Mouse (Mus musculus): ENCODE measurements around the gene Gprin1. TPM values are rescaled to one million over a fixed set of nuclear protein-coding genes. Genes with fewer than 3 reads are reported as not detected.

Gprin1 gene
- polyA plus RNA-seq, 2 experiments = 0.01 to 0.03 TPM

- H3K9me3 ChIP-seq (ENCODE audit: control insufficient read depth, low read length) = no peaks in the 10 kb centered on the region
- ATAC-seq (ENCODE audit: insufficient read depth) = no peak
- TF ChIP-seq CTCF (IDR thresholded peaks at IDR 0.05; ENCODE audit: low read depth) (no peak), EP300 (IDR thresholded peaks at IDR 0.05; ENCODE audit: low read depth) (no peak)
- no peak overlapping the region for H3K4me2 ChIP-seq (ENCODE audit: low read depth)
- no peak overlapping the region for H3K4me3 ChIP-seq (ENCODE audit: insufficient read depth in 1 of 2, low read depth in 2 of 2, low read length in 2 of 2)
- H3K9ac ChIP-seq (replicated peaks) = no peak overlapping the region
- no peak overlapping the region for H3K27ac ChIP-seq
- DNase-seq (ENCODE audit: low read depth in 3 of 3, low spot score in 3 of 3) = no peak
- H3K36me3 ChIP-seq (replicated peaks; ENCODE audit: control insufficient read depth, insufficient read depth, low read depth) = no peaks in the 10 kb centered on the region
- 0 out of 4 replicates have a peak, but pooled peaks cover 0 to 2% of the 10 kb centered on the region in 2 experiments for H3K4me1 ChIP-seq (replicated peaks; ENCODE audit: control insufficient read depth in 2 of 2, insufficient read depth in 2 of 2, low read length in 1 of 2)
- WGBS (ENCODE audit: insufficient replicate concordance) = 63% methylated on average over 8 of the region's 8 CpGs
- peaks cover 13% of the 10 kb centered on the region for H3K27me3 ChIP-seq (ENCODE audit: control insufficient read depth, insufficient read depth, low read length)
These were observed 6.6 kb upstream of the Gprin1 start for GRCm38 (mm10) chr13:54756156-54756712.

GRCm38 (mm10) chr13:54755201-54755830, 5.6 kb upstream of the Gprin1 start:
- peaks cover 17% of the 10 kb centered on the region for H3K27me3 ChIP-seq (ENCODE audit: control insufficient read depth, insufficient read depth, low read length)

GRCm38 (mm10) chr13:54754169-54755080, 4.8 kb upstream of the Gprin1 start:
- Histone ChIP-seq H3K4me3 (ENCODE audit: insufficient read depth in 1 of 2, low read depth in 2 of 2, low read length in 2 of 2) (no peak overlapping the region), H3K9ac (replicated peaks) (no peak overlapping the region), H3K4me2 (ENCODE audit: low read depth) (no peak overlapping the region), H3K36me3 (replicated peaks; ENCODE audit: control insufficient read depth, insufficient read depth, low read depth) (no peaks in the 10 kb centered on the region), H3K4me1 (replicated peaks; ENCODE audit: control insufficient read depth in 2 of 2, insufficient read depth in 2 of 2, low read length in 1 of 2) (0 out of 4 replicates have a peak, but pooled peaks cover 0 to 2% of the 10 kb centered on the region in 2 experiments), H3K27ac (no peak overlapping the region), H3K9me3 (ENCODE audit: control insufficient read depth, low read length) (no peaks in the 10 kb centered on the region), H3K27me3 (ENCODE audit: control insufficient read depth, insufficient read depth, low read length) (peaks cover 22% of the 10 kb centered on the region)
- TF ChIP-seq EP300 (IDR thresholded peaks at IDR 0.05; ENCODE audit: low read depth) (no peak), CTCF (IDR thresholded peaks at IDR 0.05; ENCODE audit: low read depth) (no peak)
- WGBS (ENCODE audit: insufficient replicate concordance) = 35% methylated on average over 12 of the region's 12 CpGs
- DNase-seq (ENCODE audit: low read depth in 3 of 3, low spot score in 3 of 3) (no peak), ATAC-seq (ENCODE audit: insufficient read depth) (no peak)

More at GRCm38 (mm10) chr13:54755201-54755830, 5.6 kb upstream of the Gprin1 start:
- Histone ChIP-seq H3K9ac (replicated peaks) (no peak overlapping the region), H3K9me3 (ENCODE audit: control insufficient read depth, low read length) (no peaks in the 10 kb centered on the region), H3K4me1 (replicated peaks; ENCODE audit: control insufficient read depth in 2 of 2, insufficient read depth in 2 of 2, low read length in 1 of 2) (0 out of 4 replicates have a peak, but pooled peaks cover 0 to 2% of the 10 kb centered on the region in 2 experiments), H3K4me2 (ENCODE audit: low read depth) (no peak overlapping the region), H3K4me3 (ENCODE audit: insufficient read depth in 1 of 2, low read depth in 2 of 2, low read length in 2 of 2) (no peak overlapping the region), H3K36me3 (replicated peaks; ENCODE audit: control insufficient read depth, insufficient read depth, low read depth) (no peaks in the 10 kb centered on the region), H3K27ac (no peak overlapping the region)
- DNase-seq (ENCODE audit: low read depth in 3 of 3, low spot score in 3 of 3) = no peak
- ATAC-seq (ENCODE audit: insufficient read depth) = no peak
- TF ChIP-seq CTCF (IDR thresholded peaks at IDR 0.05; ENCODE audit: low read depth) (no peak), EP300 (IDR thresholded peaks at IDR 0.05; ENCODE audit: low read depth) (no peak)
- 23% methylated on average over 9 of the region's 9 CpGs for WGBS (ENCODE audit: insufficient replicate concordance)

- 46% methylated on average over 6 of the region's 6 CpGs for WGBS (ENCODE audit: insufficient replicate concordance)
- TF ChIP-seq CTCF (IDR thresholded peaks at IDR 0.05; ENCODE audit: low read depth) (no peak), EP300 (IDR thresholded peaks at IDR 0.05; ENCODE audit: low read depth) (no peak)
- no peak for ATAC-seq (ENCODE audit: insufficient read depth)
- H3K9me3 ChIP-seq (ENCODE audit: control insufficient read depth, low read length) = no peaks in the 10 kb centered on the region
- H3K4me3 ChIP-seq (ENCODE audit: insufficient read depth in 1 of 2, low read depth in 2 of 2, low read length in 2 of 2) = no peak overlapping the region
- no peak overlapping the region for H3K4me2 ChIP-seq (ENCODE audit: low read depth)
- no peak overlapping the region for H3K9ac ChIP-seq (replicated peaks)
- no peak overlapping the region for H3K27ac ChIP-seq
- H3K36me3 ChIP-seq (replicated peaks; ENCODE audit: control insufficient read depth, insufficient read depth, low read depth) = no peaks in the 10 kb centered on the region
- DNase-seq (ENCODE audit: low read depth in 3 of 3, low spot score in 3 of 3) = no peak
- H3K27me3 ChIP-seq (ENCODE audit: control insufficient read depth, insufficient read depth, low read length) = peaks cover 28% of the 10 kb centered on the region
- H3K4me1 ChIP-seq (replicated peaks; ENCODE audit: control insufficient read depth in 2 of 2, insufficient read depth in 2 of 2, low read length in 1 of 2) = 0 out of 4 replicates have a peak, but pooled peaks cover 0 to 2% of the 10 kb centered on the region in 2 experiments
These were observed 4.1 kb upstream of the Gprin1 start for GRCm38 (mm10) chr13:54753733-54754132.
